Mouse (Mus musculus): ENCODE data around the gene Zfp966. TPM values are rescaled to one million over a fixed set of nuclear protein-coding genes. Genes with fewer than 3 reads are reported as not detected.

The Zfp966 gene
- 0.53 and 0.99 TPM in 2 replicates for polyA plus RNA-seq (2015; fragmentation: Nextera tagmentation; extraction: Ambion mirVana)

GRCm38 (mm10) chr2:175931000-175931399 is at the start of gene Zfp966:
TSS of gene Zfp966 (minus strand) at chr2:175931100.

GRCm38 (mm10) chr2:175965031-175965430 is 34.1 kb upstream of the Zfp966 start, which contains the start of gene Gm2026:
TSS of gene Gm2026 (plus strand) at chr2:175965331.

GRCm38 (mm10) chr2:175869024-175869423 is 61.9 kb downstream of the Zfp966 start, which contains the start of gene Gm6710:
TSS of gene Gm6710 (plus strand) at chr2:175869219.

Other genes starting within 250 kb of the Zfp966 start
- 15.2 and 20.6 TPM in 2 replicates for gene Zfp969, start 227.5 kb downstream of the Zfp966 start, polyA plus RNA-seq (2015; fragmentation: Nextera tagmentation; extraction: Ambion mirVana)
- 1.3 TPM in 1 of 2 replicates, not detected in the other for gene Gm2007, start 189.6 kb downstream of the Zfp966 start, polyA plus RNA-seq (2015; fragmentation: Nextera tagmentation; extraction: Ambion mirVana)
- 1.9 and 2.4 TPM in 2 replicates for gene Gm14288, start 130.0 kb downstream of the Zfp966 start, polyA plus RNA-seq (2015; fragmentation: Nextera tagmentation; extraction: Ambion mirVana)
- 6.1 and 8.2 TPM in 2 replicates for gene Gm6710, start 61.9 kb downstream of the Zfp966 start, polyA plus RNA-seq (2015; fragmentation: Nextera tagmentation; extraction: Ambion mirVana)
- gene Gm2026, start 34.2 kb upstream of the Zfp966 start, polyA plus RNA-seq (2015; fragmentation: Nextera tagmentation; extraction: Ambion mirVana), result 4.3 and 8.6 TPM in 2 replicates
- gene Gm2004, start 218.7 kb upstream of the Zfp966 start, polyA plus RNA-seq (2015; fragmentation: Nextera tagmentation; extraction: Ambion mirVana), result 0.15 and 0.49 TPM in 2 replicates

Measured in spleen, postnatal 0 days (tissue).